Mouse (Mus musculus) forebrain, embryonic 16.5 days (tissue): ENCODE results near the gene Slc17a9. TPM values are rescaled to one million over a fixed set of nuclear protein-coding genes. Genes with fewer than 3 reads are reported as not detected.

Experiments
- ATAC-seq: fragments of 200-750 bp; cut with Nextera tagmentation; 2 replicates; pipeline ENCODE4 v1.8.0; 2017; ENCODE audit warnings: mild to moderate bottlenecking, moderate library complexity
- H3K27ac ChIP-seq: fragments of 300-500 bp; sonication (generic); 2 replicates; pipeline ENCODE4 v1.5.1; 2014; ENCODE audit warnings: low read length, control low read depth
- H3K27me3 ChIP-seq: fragments of 300-500 bp; sonication (generic); replicated peaks from 2 replicates; pipeline ENCODE4 v1.6.1; 2014; ENCODE audit warnings: low read length; ENCODE audit not compliant: control insufficient read depth, insufficient read depth
- H3K36me3 ChIP-seq: fragments of 300-500 bp; sonication (generic); 2 replicates; pipeline ENCODE4 v1.6.1; 2014; ENCODE audit not compliant: control insufficient read depth, insufficient read depth
- H3K4me1 ChIP-seq: fragments of 300-500 bp; sonication (generic); replicated peaks from 2 replicates; pipeline ENCODE4 v1.6.1; 2014; ENCODE audit warnings: low read length; ENCODE audit not compliant: control insufficient read depth, insufficient read depth
- H3K4me2 ChIP-seq: fragments of 300-500 bp; sonication (generic); 2 replicates; pipeline ENCODE4 v1.6.1; 2014; ENCODE audit warnings: mild to moderate bottlenecking, low read length, control low read depth
- H3K4me3 ChIP-seq: fragments of 300-500 bp; sonication (generic); replicated peaks from 2 replicates; pipeline ENCODE4 v1.5.1; 2014; ENCODE audit warnings: mild to moderate bottlenecking, low read length, control low read depth
- H3K9ac ChIP-seq: fragments of 300-500 bp; sonication (generic); replicated peaks from 2 replicates; pipeline ENCODE4 v1.6.1; 2014; ENCODE audit warnings: low read depth, low read length, control low read depth
- H3K9me3 ChIP-seq: fragments of 300-500 bp; sonication (generic); 2 replicates; pipeline ENCODE4 v1.6.1; 2016; ENCODE audit warnings: low read length; ENCODE audit not compliant: control insufficient read depth
- WGBS: fragments of 180-500 bp; shearing (Covaris S2); extraction: QIAGEN DNeasy Blood & Tissue Kit; methylation state at CpG from one replicate; pipeline ENCODE4 v1.1.7; 2014; 5-methylcytosine and 5-hydroxymethylcytosine counted together
- polyA plus RNA-seq: library from polyadenylated mRNA; unstranded; fragments of >200 nt; fragmentation: Nextera tagmentation; extraction: Ambion mirVana; gene quantifications from 2 replicates; pipeline ENCODE4 v1.2.1, GENCODE M21; 2015

The Slc17a9 gene
- polyA plus RNA-seq, 1 experiment from 2014 or later, result 0.22 TPM

- Histone ChIP-seq H3K27ac (no peak overlapping the region), H3K36me3 (peaks cover 14% of the 10 kb centered on the region), H3K27me3 (no peaks in the 10 kb centered on the region), H3K4me1 (no peaks in the 10 kb centered on the region), H3K9me3 (no peaks in the 10 kb centered on the region), H3K4me3 (no peak overlapping the region), H3K9ac (no peak overlapping the region), H3K4me2 (no peak overlapping the region)
- WGBS, result 32% methylated on average over 6 of the region's 8 CpGs
- no peak for ATAC-seq
Measured at GRCm38 (mm10) chr2:180725856-180726629, 980 bp downstream of the Slc17a9 start.

- H3K36me3 ChIP-seq, result peaks cover 6% of the 10 kb centered on the region
- no peaks in the 10 kb centered on the region for H3K4me1 ChIP-seq
- H3K27me3 ChIP-seq, result no peaks in the 10 kb centered on the region
- no peak overlapping the region for H3K4me2 ChIP-seq
- ATAC-seq, result no peak
- 78% methylated on average over 6 of the region's 6 CpGs for WGBS
- H3K9me3 ChIP-seq, result no peaks in the 10 kb centered on the region
- no peak overlapping the region for H3K9ac ChIP-seq
- no peak overlapping the region for H3K27ac ChIP-seq
- no peak overlapping the region for H3K4me3 ChIP-seq
Measured at GRCm38 (mm10) chr2:180726658-180727442, 1.8 kb downstream of the Slc17a9 start.

- Histone ChIP-seq H3K36me3 (no peaks in the 10 kb centered on the region), H3K9me3 (no peaks in the 10 kb centered on the region), H3K27me3 (no peaks in the 10 kb centered on the region), H3K4me1 (no peaks in the 10 kb centered on the region), H3K4me3 (no peak overlapping the region), H3K4me2 (no peak overlapping the region), H3K27ac (no peak overlapping the region), H3K9ac (no peak overlapping the region)
- WGBS, result 49% methylated on average over 4 of the region's 4 CpGs
- no peak for ATAC-seq
Measured at GRCm38 (mm10) chr2:180727613-180728021, 2.6 kb downstream of the Slc17a9 start.

- H3K27me3 ChIP-seq, result no peaks in the 10 kb centered on the region
- 78% methylated on average over 3 of the region's 3 CpGs for WGBS
Measured at GRCm38 (mm10) chr2:180731036-180731435, 6.0 kb downstream of the Slc17a9 start.

GRCm38 (mm10) chr2:180731984-180732383, 6.9 kb downstream of the Slc17a9 start:
- Histone ChIP-seq H3K27ac (no peak overlapping the region), H3K4me1 (no peaks in the 10 kb centered on the region), H3K9me3 (no peaks in the 10 kb centered on the region), H3K36me3 (no peaks in the 10 kb centered on the region), H3K4me2 (no peak overlapping the region), H3K27me3 (no peaks in the 10 kb centered on the region), H3K4me3 (no peak overlapping the region), H3K9ac (no peak overlapping the region)
- WGBS, result 75% methylated on average over 6 of the region's 6 CpGs
- no peak for ATAC-seq

More at GRCm38 (mm10) chr2:180731036-180731435, 6.0 kb downstream of the Slc17a9 start:
- Histone ChIP-seq H3K9me3 (no peaks in the 10 kb centered on the region), H3K4me2 (no peak overlapping the region), H3K4me1 (no peaks in the 10 kb centered on the region), H3K27ac (no peak overlapping the region), H3K4me3 (no peak overlapping the region), H3K9ac (no peak overlapping the region), H3K36me3 (no peaks in the 10 kb centered on the region)
- no peak for ATAC-seq

- H3K9ac ChIP-seq, result no peak overlapping the region
- no peak for ATAC-seq
- no peaks in the 10 kb centered on the region for H3K27me3 ChIP-seq
- 70% methylated on average over 7 of the region's 7 CpGs for WGBS
- H3K9me3 ChIP-seq, result no peaks in the 10 kb centered on the region
- no peak overlapping the region for H3K27ac ChIP-seq
- no peaks in the 10 kb centered on the region for H3K36me3 ChIP-seq
- no peaks in the 10 kb centered on the region for H3K4me1 ChIP-seq
- H3K4me2 ChIP-seq, result no peak overlapping the region
- H3K4me3 ChIP-seq, result no peak overlapping the region
Measured at GRCm38 (mm10) chr2:180735232-180735631, 10.2 kb downstream of the Slc17a9 start.

- H3K4me1 ChIP-seq, result no peaks in the 10 kb centered on the region
- no peak overlapping the region for H3K4me3 ChIP-seq
- no peak overlapping the region for H3K27ac ChIP-seq
- H3K9me3 ChIP-seq, result no peaks in the 10 kb centered on the region
- H3K27me3 ChIP-seq, result no peaks in the 10 kb centered on the region
- ATAC-seq, result no peak
- no peak overlapping the region for H3K4me2 ChIP-seq
- H3K36me3 ChIP-seq, result no peaks in the 10 kb centered on the region
- no peak overlapping the region for H3K9ac ChIP-seq
- WGBS, result 64% methylated on average over 2 of the region's 2 CpGs
Measured at GRCm38 (mm10) chr2:180737984-180738383, 12.9 kb downstream of the Slc17a9 start.

- H3K4me1 ChIP-seq, result no peaks in the 10 kb centered on the region
- no peak overlapping the region for H3K9ac ChIP-seq
- H3K9me3 ChIP-seq, result no peaks in the 10 kb centered on the region
- H3K4me3 ChIP-seq, result no peak overlapping the region
- no peak overlapping the region for H3K27ac ChIP-seq
- WGBS, result 21% methylated on average over 3 of the region's 3 CpGs
- no peaks in the 10 kb centered on the region for H3K27me3 ChIP-seq
- H3K36me3 ChIP-seq, result no peaks in the 10 kb centered on the region
- no peak overlapping the region for H3K4me2 ChIP-seq
- no peak for ATAC-seq
Measured at GRCm38 (mm10) chr2:180740349-180740748, 15.3 kb downstream of the Slc17a9 start.

GRCm38 (mm10) chr2:180741421-180741820, 16.4 kb downstream of the Slc17a9 start:
- Histone ChIP-seq H3K36me3 (no peaks in the 10 kb centered on the region), H3K4me2 (no peak overlapping the region), H3K27ac (no peak overlapping the region), H3K9ac (no peak overlapping the region), H3K4me3 (no peak overlapping the region), H3K4me1 (peaks cover under 1% of the 10 kb centered on the region), H3K9me3 (no peaks in the 10 kb centered on the region), H3K27me3 (no peaks in the 10 kb centered on the region)
- no peak for ATAC-seq
- WGBS, result 81% methylated on average over 7 of the region's 7 CpGs
